Mouse (Mus musculus) olfactory bulb, adult 2 months (tissue): Measurements from ENCODE around the gene Hvcn1. TPM values are rescaled to one million over a fixed set of nuclear protein-coding genes. Genes with fewer than 3 reads are reported as not detected.
"Not testable (repeated sequence)": the region's sequence is repeated elsewhere in the genome, so short reads cannot be mapped to it uniquely, and the experiment has no call there.

Experiments
- H3K27ac ChIP-seq: fragments of 200-500 bp; 2 replicates; pipeline ENCODE4 v1.5.1; 2012; ENCODE audit warnings: low read depth, low read length; ENCODE audit not compliant: insufficient read depth
- H3K4me1 ChIP-seq: fragments of 200-500 bp; 2 replicates; pipeline ENCODE4 v1.6.1; 2012; ENCODE audit warnings: low read length; ENCODE audit not compliant: control insufficient read depth, insufficient read depth
- H3K4me3 ChIP-seq: fragments of 200-500 bp; 2 replicates; pipeline ENCODE4 v1.5.1; 2012; ENCODE audit warnings: mild to moderate bottlenecking, low read depth, low read length, moderate library complexity; ENCODE audit not compliant: insufficient read depth
- CTCF ChIP-seq: fragments of 200-500 bp; IDR thresholded peaks from 2 replicates; pipeline ENCODE4 v1.5.1; 2012; ENCODE audit warnings: low read depth, mild to moderate bottlenecking, low read length, moderate library complexity; ENCODE audit not compliant: insufficient read depth
- POLR2A ChIP-seq: fragments of 200-500 bp; IDR thresholded peaks from 2 replicates; pipeline ENCODE4 v1.6.1; 2012; ENCODE audit warnings: mild to moderate bottlenecking, low read depth, low read length, moderate library complexity; ENCODE audit not compliant: insufficient read depth
- WGBS: fragments of 180-500 bp; shearing (Covaris S2); methylation state at CpG from one replicate; pipeline ENCODE4 v1.1.7; 2018; 5-methylcytosine and 5-hydroxymethylcytosine counted together
- polyA plus RNA-seq: library from polyadenylated mRNA; stranded (reverse); fragments of >200 nt; gene quantifications from 2 replicates; pipeline ENCODE4 v1.2.4, GENCODE M21; 2012; ENCODE audit warnings: low replicate concordance; ENCODE audit not compliant: missing spikeins, insufficient read depth, insufficient read length

Hvcn1 gene
- polyA plus RNA-seq, 1 experiment: not detected

- 77% methylated on average over 12 of the region's 12 CpGs for whole genome bisulfite sequencing
These were observed 15.1 kb upstream of the Hvcn1 start for GRCm38 (mm10) chr5:122191269-122192063.

DNA sequence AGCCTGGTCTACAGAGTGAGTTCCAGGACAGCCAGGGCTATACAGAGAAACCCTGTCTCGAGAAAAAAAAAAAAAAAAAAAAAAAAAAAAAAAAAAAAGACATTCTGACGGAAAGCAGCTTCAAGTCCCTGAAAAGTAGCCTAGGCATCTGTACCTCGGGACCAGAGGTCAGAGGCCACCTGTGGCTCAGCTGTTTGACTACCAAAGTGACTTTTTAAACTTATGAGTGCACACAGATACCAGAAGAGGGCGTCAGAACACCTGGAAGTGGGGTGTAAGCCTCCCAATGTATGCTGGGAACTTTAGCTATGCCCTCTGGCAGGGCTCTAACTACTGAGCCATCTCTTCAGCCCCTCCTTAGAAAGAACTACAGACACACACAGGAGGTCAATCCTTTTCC lies 14.3 kb upstream of the Hvcn1 start:
- Histone ChIP-seq H3K4me1 (no peaks in the 10 kb centered on the region), H3K4me3 (no peak overlapping the region), H3K27ac (no peak overlapping the region)
- TF ChIP-seq CTCF (no peak), POLR2A (no peak)
- WGBS: 66% methylated on average over 3 of the region's 4 CpGs

More at GRCm38 (mm10) chr5:122191269-122192063, 15.1 kb upstream of the Hvcn1 start:
- Histone ChIP-seq H3K4me3 (no peak overlapping the region), H3K27ac (no peak overlapping the region), H3K4me1 (no peaks in the 10 kb centered on the region)
- TF ChIP-seq POLR2A: no peak

- Histone ChIP-seq H3K4me3 (no peak overlapping the region), H3K4me1 (no peaks in the 10 kb centered on the region), H3K27ac (no peak overlapping the region)
- TF ChIP-seq CTCF (no peak), POLR2A (no peak)
- WGBS: 96% methylated on average over 4 of the region's 4 CpGs
These were observed 5.7 kb upstream of the Hvcn1 start for GRCm38 (mm10) chr5:122200872-122201271.

DNA sequence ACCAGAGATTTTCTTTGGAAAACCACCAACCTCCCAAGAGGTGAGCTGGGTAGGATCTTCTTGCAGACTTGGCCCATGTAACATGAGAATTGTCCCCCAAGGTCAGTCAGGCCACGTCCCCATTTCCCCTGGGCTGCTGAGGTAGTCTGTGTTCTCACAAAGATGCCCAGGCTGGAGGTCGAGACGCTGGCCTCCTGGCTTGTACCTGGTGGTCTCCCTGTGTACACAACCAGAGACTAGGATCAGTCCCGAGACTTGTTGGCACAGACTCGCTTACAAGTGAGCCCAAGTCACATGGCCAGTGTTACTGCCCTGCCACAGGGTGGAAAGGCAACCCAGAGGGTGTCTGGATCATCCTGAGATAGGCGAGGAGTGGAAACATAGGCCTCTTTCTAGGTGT lies 4.7 kb upstream of the Hvcn1 start:
- no peaks in the 10 kb centered on the region for H3K4me1 ChIP-seq
- H3K27ac ChIP-seq: no peak overlapping the region
- 95% methylated on average over 6 of the region's 6 CpGs for WGBS
- no peak for TF ChIP-seq CTCF
- no peak for TF ChIP-seq POLR2A
- H3K4me3 ChIP-seq: no peak overlapping the region

DNA sequence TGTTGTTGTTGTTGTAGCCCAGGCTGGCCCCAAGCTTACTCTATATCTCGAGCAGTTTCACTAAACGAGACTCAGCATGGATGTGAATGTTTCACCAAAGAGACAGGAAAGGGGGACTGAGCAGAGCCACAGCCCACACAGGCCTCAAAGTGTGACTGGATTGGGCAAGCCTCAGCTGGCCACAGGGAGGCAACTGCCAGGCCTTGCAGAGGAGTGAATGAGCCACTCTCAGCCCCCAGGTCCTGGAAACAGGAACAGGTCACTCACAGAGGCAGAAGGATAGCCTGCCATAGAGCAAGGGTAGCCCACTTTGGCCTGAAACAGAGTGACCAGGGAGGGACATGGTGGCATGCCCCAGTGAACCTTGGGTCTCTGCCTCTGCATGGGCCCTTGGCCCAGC lies 2.4 kb upstream of the Hvcn1 start:
- Histone ChIP-seq H3K27ac (no peak overlapping the region), H3K4me1 (peaks cover 5% of the 10 kb centered on the region; the same call in 1 of the 2 replicates), H3K4me3 (no peak overlapping the region)
- WGBS: 73% methylated on average over 2 of the region's 2 CpGs
- no peak for TF ChIP-seq POLR2A

GRCm38 (mm10) chr5:122208909-122209308 lies 2.3 kb downstream of the Hvcn1 start:
- no peak for TF ChIP-seq POLR2A
- TF ChIP-seq CTCF: no peak
- 52% methylated on average over 6 of the region's 6 CpGs for WGBS

GRCm38 (mm10) chr5:122209591-122210368 lies 3.2 kb downstream of the Hvcn1 start:
- H3K4me1 ChIP-seq: peaks cover 21% of the 10 kb centered on the region
- no peak overlapping the region for H3K27ac ChIP-seq
- H3K4me3 ChIP-seq: peak overlapping the region; percentile 13
- 24% methylated on average over 21 of the region's 21 CpGs for WGBS
- TF ChIP-seq CTCF (no peak), POLR2A (no peak)

More at GRCm38 (mm10) chr5:122208909-122209308, 2.3 kb downstream of the Hvcn1 start:
- Histone ChIP-seq H3K4me1 (peaks cover 21% of the 10 kb centered on the region), H3K4me3 (no peak overlapping the region), H3K27ac (no peak overlapping the region)

GRCm38 (mm10) chr5:122210890-122211289 lies 4.3 kb downstream of the Hvcn1 start:
- TF ChIP-seq POLR2A (no peak), CTCF (no peak)
- Histone ChIP-seq H3K4me1 (peaks cover 21% of the 10 kb centered on the region), H3K4me3 (no peak overlapping the region), H3K27ac (no peak overlapping the region)
- WGBS: 94% methylated on average over 8 of the region's 8 CpGs

GRCm38 (mm10) chr5:122212125-122212524 lies 5.5 kb downstream of the Hvcn1 start:
- 80% methylated on average over 8 of the region's 8 CpGs for WGBS
- TF ChIP-seq POLR2A: no peak
- TF ChIP-seq CTCF: no peak
- H3K4me1 ChIP-seq: peaks cover 21% of the 10 kb centered on the region
- H3K4me3 ChIP-seq: no peak overlapping the region
- no peak overlapping the region for H3K27ac ChIP-seq

DNA sequence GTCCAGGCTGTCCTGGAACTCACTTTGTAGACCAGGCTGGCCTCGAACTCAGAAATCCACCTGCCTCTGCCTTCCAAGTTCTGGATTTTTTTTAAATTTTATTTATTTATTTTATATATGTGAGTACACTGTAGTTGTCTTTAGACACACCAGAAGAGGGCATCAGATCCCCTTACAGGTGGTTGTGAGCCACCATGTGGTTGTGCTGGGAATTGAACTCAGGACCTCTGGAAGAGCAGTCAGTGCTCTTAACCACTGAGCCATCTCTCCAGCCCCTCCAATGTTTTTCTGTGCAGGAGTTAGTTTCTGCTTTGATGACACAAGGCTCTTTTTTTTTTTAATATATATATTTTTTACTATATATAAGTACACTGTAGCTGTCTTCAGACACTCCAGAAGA lies 6.2 kb downstream of the Hvcn1 start:
- WGBS: 100% methylated on average over 1 of the region's 1 CpGs
- H3K4me3 ChIP-seq, H3K27ac ChIP-seq: not testable (repeated sequence)
- peaks cover 21% of the 10 kb centered on the region for H3K4me1 ChIP-seq
